Mouse (Mus musculus) A20 (cell line): ENCODE data around the gene Gm17079.
"Not testable (repeated sequence)": the region's sequence is repeated elsewhere in the genome, so short reads cannot be mapped to it uniquely, and the experiment has no call there.

Experiments
- DNase-seq: peaks from one replicate; pipeline ENCODE4 v3.0.0-alpha.2; 2011; ENCODE audit warnings: low read depth, low spot score

Gm17079 gene

GRCm38 (mm10) chr14:51695368-51695767 lies at the start of gene Gm17079:
TSS of gene Gm17079 (minus strand) at chr14:51695468.
- not testable (repeated sequence) for DNase-seq

- DNase-seq, result no peak
Measured at GRCm38 (mm10) chr14:51740347-51741170, 45.3 kb upstream of the Gm17079 start.

- DNase-seq, result no peak
Measured at GRCm38 (mm10) chr14:51739150-51739993, 44.1 kb upstream of the Gm17079 start.

GRCm38 (mm10) chr14:51738411-51739149 lies 43.3 kb upstream of the Gm17079 start:
- no peak for DNase-seq

- no peak for DNase-seq
Measured at GRCm38 (mm10) chr14:51737967-51738366, 42.7 kb upstream of the Gm17079 start.

- no peak for DNase-seq
Measured at GRCm38 (mm10) chr14:51717083-51717482, 21.8 kb upstream of the Gm17079 start, which contains the start of gene Gm5800. TSS of gene Gm5800 (minus strand) at chr14:51717183.

- DNase-seq, result no peak
Measured at GRCm38 (mm10) chr14:51677269-51677668, 18.0 kb downstream of the Gm17079 start.
